15 mouse cellular contexts compared by ENCODE assay signal in genomic region chr12:110511856-110512433, GRCm38 (mm10).
DNase-seq lines count a peak whose midpoint lies in the region; ATAC-seq lines count a peak whose summit lies in the region.
"Had no signal": no experiment of that assay in that cellular context is flagged by ENCODE, and none has a peak within 500 bp of the region (broad histone marks: within the 10 kb centered on the region; RNA-seq: fewer than 3 reads in every experiment).

No protein-coding gene starts in this region.

- H3K27ac ChIP-seq in heart, embryonic 10.5 days: peak overlapping the region; percentile 17; the same call in 1 of the 2 replicates
- H3K27ac ChIP-seq in kidney, embryonic 15.5 days: 0 out of 2 replicates have a peak overlapping the region, but pooled peaks have one; percentile 74
- H3K27ac ChIP-seq: hindbrain, embryonic 14.5 days; limb, embryonic 12.5 days had no signal

- H3K27me3 ChIP-seq in heart, embryonic 10.5 days (ENCODE audit: insufficient read depth, poor library complexity, severe bottlenecking): no peaks in the 10 kb centered on the region
- no peaks in the 10 kb centered on the region for H3K27me3 ChIP-seq in kidney, embryonic 15.5 days
- H3K27me3 ChIP-seq: limb, embryonic 12.5 days had no signal

- H3K36me3 ChIP-seq in heart, embryonic 10.5 days: peaks cover 15% of the 10 kb centered on the region
- peaks cover 9% of the 10 kb centered on the region for H3K36me3 ChIP-seq in kidney, embryonic 15.5 days

- no peak overlapping the region for H3K4me2 ChIP-seq in kidney, embryonic 15.5 days
- H3K4me2 ChIP-seq: hindbrain, embryonic 14.5 days; limb, embryonic 12.5 days had no signal

- no peak overlapping the region for H3K4me3 ChIP-seq in heart, embryonic 10.5 days
- no peak overlapping the region for H3K4me3 ChIP-seq in kidney, embryonic 15.5 days (replicated peaks)
- H3K4me3 ChIP-seq: limb, embryonic 12.5 days had no signal

- ATAC-seq in kidney, embryonic 15.5 days (replicated peaks; ENCODE audit: low FRiP score): no peak
- ATAC-seq in monocyte, adult 5-6 weeks (replicated peaks; ENCODE audit: insufficient number of reproducible peaks, low FRiP score, low TSS enrichment, poor library complexity, severe bottlenecking): no peak
- ATAC-seq: midbrain, embryonic 16.5 days had no signal

- H3K9ac ChIP-seq in kidney, embryonic 15.5 days: no peak overlapping the region
- H3K9ac ChIP-seq: hindbrain, embryonic 14.5 days; limb, embryonic 12.5 days had no signal

- peaks cover 66% of the 10 kb centered on the region for H3K4me1 ChIP-seq in heart, embryonic 10.5 days
- peaks cover 59% of the 10 kb centered on the region for H3K4me1 ChIP-seq in kidney, embryonic 15.5 days

- H3K9me3 ChIP-seq in heart, embryonic 10.5 days: no peaks in the 10 kb centered on the region
- no peaks in the 10 kb centered on the region for H3K9me3 ChIP-seq in kidney, embryonic 15.5 days (replicated peaks)
- H3K9me3 ChIP-seq: limb, embryonic 12.5 days had no signal

- DNase-seq in heart, embryonic 10.5 days (ENCODE audit: low spot score): no peak
- no peak for DNase-seq in heart, adult 9 months (ENCODE audit: low spot score in 2 of 2)
- no peak for DNase-seq in kidney, postnatal 14 days
- DNase-seq in urinary bladder, postnatal 25 days (ENCODE audit: low spot score): peak; percentile 2
- DNase-seq in urinary bladder, postnatal 14 days (ENCODE audit: low spot score): no peak
- no peak for DNase-seq in left cerebral cortex, adult 8-10 months (ENCODE audit: low spot score in 2 of 2)
- DNase-seq: cerebellum, adult 9-10 months; layer of hippocampus, postnatal 36 days; right cerebral cortex, adult 18-20 months; thymus, postnatal 25 days had no signal

- whole genome bisulfite sequencing in heart, embryonic 10.5 days: 55% methylated on average over 9 of the region's 9 CpGs
- 56% methylated on average over 9 of the region's 9 CpGs for WGBS in kidney, embryonic 15.5 days
